Mouse (Mus musculus) B cell, adult (primary cell): ENCODE data around the gene 4930435E12Rik. TPM values are rescaled to one million over a fixed set of nuclear protein-coding genes. Genes with fewer than 3 reads are reported as not detected.

ENCODE experiments used
- total RNA-seq: library from RNA; stranded (reverse); gene quantifications from 4 replicates; pipeline ENCODE4 v1.2.4, GENCODE M21; 2023; ENCODE audit not compliant: inconsistent age

4930435E12Rik gene
- total RNA-seq = not detected in 4 replicates

DNA sequence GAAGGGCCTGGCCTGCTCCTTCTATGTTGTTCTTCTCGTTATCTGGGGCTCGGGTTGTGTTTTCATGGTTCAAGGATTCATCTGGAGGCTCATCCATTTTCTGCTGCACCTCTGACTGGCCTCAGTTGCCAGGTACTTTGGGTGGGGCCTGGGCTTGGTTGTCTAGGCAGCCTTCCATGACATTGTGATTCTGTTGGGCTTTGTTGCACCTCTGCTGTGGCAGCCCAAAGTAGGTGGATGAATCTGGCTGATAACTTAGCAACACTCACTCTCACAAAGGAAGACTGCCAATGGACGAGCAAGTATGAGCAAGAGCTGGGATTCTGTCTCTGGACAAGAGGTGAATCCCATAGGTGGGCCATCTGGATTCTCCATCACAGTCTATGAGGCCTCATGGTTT is at the start of gene 4930435E12Rik:
4930435E12Rik (minus strand) TSS at position 101 of the 400 bp plus-strand sequence.

DNA sequence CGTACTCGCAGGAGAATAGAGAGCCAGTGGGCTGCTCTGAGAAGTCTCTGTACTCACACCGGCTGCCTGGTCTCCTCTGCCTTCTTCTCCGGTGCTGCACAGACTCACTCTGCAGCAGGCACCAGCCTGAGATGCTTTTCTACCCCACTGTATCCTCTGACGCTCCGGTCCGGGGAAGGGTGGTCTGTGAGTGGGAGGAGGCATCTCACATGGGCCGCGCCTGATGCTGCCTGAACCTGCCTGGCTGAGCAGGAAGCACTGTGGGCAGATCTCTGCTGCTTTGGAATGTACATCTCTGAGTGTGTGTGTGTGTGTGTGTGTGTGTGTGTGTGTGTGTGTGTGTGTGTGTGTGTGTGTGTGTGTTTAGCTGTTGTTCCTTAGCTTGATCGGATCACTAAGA is 28.5 kb downstream of the 4930435E12Rik start, which contains the start of gene Upk1b:
Upk1b (minus strand) TSS at position 238 of the 400 bp plus-strand sequence.

Other genes with a start within 250 kb of the 4930435E12Rik start
- 2.7 to 3.3 TPM (median 2.9 TPM) in 4 replicates for gene Arhgap31, start 115.5 kb downstream of the 4930435E12Rik start, total RNA-seq
- gene B4galt4, start 86.5 kb downstream of the 4930435E12Rik start, total RNA-seq = 0.35 to 1.4 TPM (median 0.88 TPM) in 4 replicates
- gene Upk1b, start 28.4 kb downstream of the 4930435E12Rik start, total RNA-seq = not detected in 4 replicates
- gene Igsf11, start 63.9 kb upstream of the 4930435E12Rik start, total RNA-seq = not detected in 4 replicates